Mouse (Mus musculus): Measurements from ENCODE around the gene Ttf1. TPM values are rescaled to one million over a fixed set of nuclear protein-coding genes. Genes with fewer than 3 reads are reported as not detected.

The Ttf1 gene
- polyA plus RNA-seq, 1 experiment, result 18.1 TPM

- peaks cover 5% of the 10 kb centered on the region for H3K4me1 ChIP-seq (ENCODE audit: control insufficient read depth, insufficient read depth, low read length)
- no peak overlapping the region for H3K27ac ChIP-seq (ENCODE audit: control insufficient read depth, insufficient read depth, low read depth, low read length, poor library complexity)
- 35% methylated on average over 5 of the region's 5 CpGs for WGBS
- no peak for TF ChIP-seq POLR2A (IDR thresholded peaks at IDR 0.05; ENCODE audit: borderline replicate concordance, control insufficient read depth, low read depth, low read length)
- no peak for TF ChIP-seq CTCF (IDR thresholded peaks at IDR 0.05; ENCODE audit: control insufficient read depth, insufficient read depth, low read length)
- H3K4me3 ChIP-seq (replicated peaks; ENCODE audit: control insufficient read depth, low read depth, low read length), result no peak overlapping the region
Observed at GRCm38 (mm10) chr2:29051932-29052331, 8.1 kb upstream of the Ttf1 start.

- no peak overlapping the region for H3K4me3 ChIP-seq (replicated peaks; ENCODE audit: control insufficient read depth, low read depth, low read length)
- H3K4me1 ChIP-seq (ENCODE audit: control insufficient read depth, insufficient read depth, low read length), result peaks cover 5% of the 10 kb centered on the region
- TF ChIP-seq POLR2A (IDR thresholded peaks at IDR 0.05; ENCODE audit: borderline replicate concordance, control insufficient read depth, low read depth, low read length) (no peak), CTCF (IDR thresholded peaks at IDR 0.05; ENCODE audit: control insufficient read depth, insufficient read depth, low read length) (peak; percentile 60; the same call in 1 of the 2 replicates)
- no peak overlapping the region for H3K27ac ChIP-seq (ENCODE audit: control insufficient read depth, insufficient read depth, low read depth, low read length, poor library complexity)
- 24% methylated on average over 4 of the region's 4 CpGs for WGBS
Observed at GRCm38 (mm10) chr2:29052943-29053454, 7.1 kb upstream of the Ttf1 start.

GRCm38 (mm10) chr2:29053802-29054544, 6.1 kb upstream of the Ttf1 start:
- H3K27ac ChIP-seq (ENCODE audit: control insufficient read depth, insufficient read depth, low read depth, low read length, poor library complexity), result no peak overlapping the region
- WGBS, result 2% methylated on average over 20 of the region's 20 CpGs

GRCm38 (mm10) chr2:29054545-29054935, 5.5 kb upstream of the Ttf1 start:
- peaks cover 5% of the 10 kb centered on the region for H3K4me1 ChIP-seq (ENCODE audit: control insufficient read depth, insufficient read depth, low read length)
- peak overlapping the region; percentile 49 for H3K4me3 ChIP-seq (replicated peaks; ENCODE audit: control insufficient read depth, low read depth, low read length)
- TF ChIP-seq CTCF (IDR thresholded peaks at IDR 0.05; ENCODE audit: control insufficient read depth, insufficient read depth, low read length) (no peak), POLR2A (IDR thresholded peaks at IDR 0.05; ENCODE audit: borderline replicate concordance, control insufficient read depth, low read depth, low read length) (no peak)
- 2% methylated on average over 30 of the region's 30 CpGs for WGBS
- H3K27ac ChIP-seq (ENCODE audit: control insufficient read depth, insufficient read depth, low read depth, low read length, poor library complexity), result no peak overlapping the region; the same call in 1 of the 2 replicates

More at GRCm38 (mm10) chr2:29053802-29054544, 6.1 kb upstream of the Ttf1 start:
- Histone ChIP-seq H3K4me3 (replicated peaks; ENCODE audit: control insufficient read depth, low read depth, low read length) (peak overlapping the region; percentile 49), H3K4me1 (ENCODE audit: control insufficient read depth, insufficient read depth, low read length) (peaks cover 5% of the 10 kb centered on the region)
- TF ChIP-seq CTCF (IDR thresholded peaks at IDR 0.05; ENCODE audit: control insufficient read depth, insufficient read depth, low read length) (peak; percentile 16; the same call in 1 of the 2 replicates), POLR2A (IDR thresholded peaks at IDR 0.05; ENCODE audit: borderline replicate concordance, control insufficient read depth, low read depth, low read length) (no peak)

- TF ChIP-seq POLR2A (IDR thresholded peaks at IDR 0.05; ENCODE audit: borderline replicate concordance, control insufficient read depth, low read depth, low read length), result no peak
- no peak for TF ChIP-seq CTCF (IDR thresholded peaks at IDR 0.05; ENCODE audit: control insufficient read depth, insufficient read depth, low read length)
- H3K27ac ChIP-seq (ENCODE audit: control insufficient read depth, insufficient read depth, low read depth, low read length, poor library complexity), result peak within 1 kb of the TSS; percentile 70; the same call in 1 of the 2 replicates
- H3K4me1 ChIP-seq (ENCODE audit: control insufficient read depth, insufficient read depth, low read length), result peaks cover 5% of the 10 kb centered on the region
- H3K4me3 ChIP-seq (replicated peaks; ENCODE audit: control insufficient read depth, low read depth, low read length), result peak within 1 kb of the TSS; percentile 49
- under 1% methylated on average over 25 of the region's 25 CpGs for WGBS
Observed at GRCm38 (mm10) chr2:29054991-29055390, 5.1 kb upstream of the Ttf1 start, which contains the start of gene Cfap77. Cfap77 (minus strand) TSS chr2:29055066.

GRCm38 (mm10) chr2:29065796-29066195, 5.7 kb downstream of the Ttf1 start:
- Histone ChIP-seq H3K4me3 (replicated peaks; ENCODE audit: control insufficient read depth, low read depth, low read length) (no peak overlapping the region), H3K27ac (ENCODE audit: control insufficient read depth, insufficient read depth, low read depth, low read length, poor library complexity) (no peak overlapping the region), H3K4me1 (ENCODE audit: control insufficient read depth, insufficient read depth, low read length) (no peaks in the 10 kb centered on the region)
- no peak for TF ChIP-seq POLR2A (IDR thresholded peaks at IDR 0.05; ENCODE audit: borderline replicate concordance, control insufficient read depth, low read depth, low read length)
- no peak for TF ChIP-seq CTCF (IDR thresholded peaks at IDR 0.05; ENCODE audit: control insufficient read depth, insufficient read depth, low read length)
- 88% methylated on average over 6 of the region's 6 CpGs for WGBS

GRCm38 (mm10) chr2:29066410-29066809, 6.3 kb downstream of the Ttf1 start:
- Histone ChIP-seq H3K27ac (ENCODE audit: control insufficient read depth, insufficient read depth, low read depth, low read length, poor library complexity) (no peak overlapping the region), H3K4me3 (replicated peaks; ENCODE audit: control insufficient read depth, low read depth, low read length) (no peak overlapping the region), H3K4me1 (ENCODE audit: control insufficient read depth, insufficient read depth, low read length) (no peaks in the 10 kb centered on the region)
- 84% methylated on average over 7 of the region's 7 CpGs for WGBS
- TF ChIP-seq POLR2A (IDR thresholded peaks at IDR 0.05; ENCODE audit: borderline replicate concordance, control insufficient read depth, low read depth, low read length) (no peak), CTCF (IDR thresholded peaks at IDR 0.05; ENCODE audit: control insufficient read depth, insufficient read depth, low read length) (no peak)

GRCm38 (mm10) chr2:29074676-29075075, 14.6 kb downstream of the Ttf1 start:
- H3K4me1 ChIP-seq (ENCODE audit: control insufficient read depth, insufficient read depth, low read length), result no peaks in the 10 kb centered on the region
- H3K4me3 ChIP-seq (replicated peaks; ENCODE audit: control insufficient read depth, low read depth, low read length), result no peak overlapping the region
- 89% methylated on average over 7 of the region's 7 CpGs for WGBS
- TF ChIP-seq CTCF (IDR thresholded peaks at IDR 0.05; ENCODE audit: control insufficient read depth, insufficient read depth, low read length) (no peak), POLR2A (IDR thresholded peaks at IDR 0.05; ENCODE audit: borderline replicate concordance, control insufficient read depth, low read depth, low read length) (no peak)
- no peak overlapping the region for H3K27ac ChIP-seq (ENCODE audit: control insufficient read depth, insufficient read depth, low read depth, low read length, poor library complexity)
